Mouse (Mus musculus) urinary bladder, adult 18-20 months (tissue): ENCODE data around the gene Gm42674.

Experiments
- DNase-seq, 2 experiments: peaks; one replicate each; pipeline ENCODE4 v3.0.0; 2022; ENCODE audit warnings: low spot score in 2 of 2, mixed read lengths in 2 of 2

Gm42674 gene

DNA sequence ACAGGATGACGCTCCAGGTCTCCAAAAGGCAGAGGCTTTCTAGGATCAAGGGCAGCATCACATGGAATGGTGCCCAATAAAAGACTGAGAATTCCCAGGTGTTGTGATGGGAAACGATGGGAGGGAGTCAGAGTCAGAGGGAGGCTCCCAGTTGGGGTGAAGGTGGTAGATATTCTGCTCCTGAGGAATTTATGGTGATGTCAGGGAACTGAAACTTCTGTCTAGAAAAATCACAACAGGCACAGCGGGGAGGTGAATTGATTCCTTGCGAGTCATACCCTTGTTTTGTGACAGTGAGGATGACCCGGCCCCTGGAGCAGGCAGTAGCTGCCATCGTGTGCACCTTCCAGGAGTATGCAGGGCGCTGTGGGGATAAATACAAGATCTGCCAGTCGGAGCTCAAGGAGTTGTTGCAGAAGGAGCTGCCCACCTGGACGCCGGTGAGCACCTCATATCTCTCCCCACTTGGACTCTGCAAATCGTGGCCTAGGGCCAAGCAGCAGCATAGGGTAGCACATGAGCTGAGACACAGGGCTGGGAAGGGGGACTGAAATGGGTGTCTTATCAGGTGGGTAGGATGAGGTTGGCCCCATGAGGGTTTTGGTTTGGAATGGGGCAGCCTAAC is at the start of gene Gm42674:
TSS of gene Gm42674 (plus strand) at position 419 of the 625 bp plus-strand sequence.
- DNase-seq = peak in 1 of 2 experiments; percentile 9

DNA sequence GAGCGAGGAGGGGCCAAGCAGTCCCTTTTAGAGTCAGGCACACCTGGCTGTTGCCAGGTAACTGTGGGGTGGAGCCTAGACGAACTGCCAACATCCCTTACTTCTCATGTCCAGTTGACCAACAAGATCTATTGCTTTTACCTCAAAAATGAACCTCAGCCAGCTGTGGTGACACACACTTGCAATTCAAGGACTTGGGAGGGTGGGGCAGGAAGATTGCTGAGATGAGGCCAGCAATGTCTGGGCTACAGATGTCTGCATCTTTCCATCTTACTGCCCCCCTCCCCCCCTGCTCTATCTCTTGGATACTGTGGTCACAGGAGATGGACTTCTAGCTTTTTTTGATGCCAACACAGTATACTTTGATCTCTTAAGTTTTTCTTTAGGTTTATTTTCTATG is 49.5 kb upstream of the Gm42674 start:
- DNase-seq = no peak

GRCm38 (mm10) chr3:90555954-90556353 is 45.8 kb upstream of the Gm42674 start:
- DNase-seq = no peak

DNA sequence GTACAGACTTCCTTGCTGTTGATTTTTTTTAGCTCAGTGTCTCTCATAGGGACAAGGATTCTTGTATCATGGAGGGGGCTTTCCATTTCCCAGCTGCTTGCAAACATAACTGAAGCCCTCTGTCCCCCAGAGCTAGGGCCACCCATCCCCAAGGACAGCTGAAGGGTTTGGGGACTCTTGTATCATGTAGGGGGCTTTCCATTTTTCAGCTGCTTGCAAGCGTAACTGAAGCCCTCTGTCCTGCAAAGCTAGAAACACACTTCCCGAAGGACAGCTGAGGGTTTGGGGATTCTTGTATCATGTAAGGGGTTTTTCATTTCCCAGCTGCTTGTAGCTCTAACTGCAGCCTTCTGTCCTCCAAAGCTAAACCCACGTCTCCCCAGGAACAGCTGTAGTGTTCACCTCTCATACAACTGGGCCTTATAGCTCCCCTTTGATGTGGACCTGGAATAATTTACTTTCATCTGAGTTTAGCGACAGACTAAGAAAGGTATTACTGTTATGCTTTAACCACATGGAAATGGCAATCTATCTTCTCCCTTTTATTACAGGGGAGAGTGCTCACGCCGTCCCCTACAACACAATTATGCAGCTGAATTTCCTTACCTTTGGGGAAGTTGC is 41.6 kb upstream of the Gm42674 start, which contains the start of gene S100a3:
TSS of gene S100a3 (plus strand) at position 571 of the 621 bp plus-strand sequence.
- DNase-seq = no peak

DNA sequence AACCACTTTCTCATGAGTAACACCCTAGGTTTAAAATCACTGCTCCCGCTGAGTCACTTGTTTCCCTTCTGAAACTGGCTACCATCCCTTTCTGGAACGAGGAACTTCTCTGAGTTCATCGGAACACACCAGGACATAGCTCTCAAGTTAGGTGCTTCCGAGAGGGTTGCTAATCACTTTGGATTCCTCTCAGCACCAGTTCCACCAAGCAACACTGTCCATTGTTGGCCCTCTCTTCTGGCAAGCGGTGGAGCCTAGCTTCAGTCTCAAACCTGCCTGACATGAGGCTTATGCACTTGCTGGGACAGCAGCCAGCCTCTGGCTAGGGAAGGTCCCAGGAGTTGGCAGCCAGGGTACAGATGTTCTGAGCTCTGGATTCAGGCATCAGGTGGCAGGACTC is 27.0 kb upstream of the Gm42674 start:
- DNase-seq = peak in 1 of 2 experiments; percentile 33

DNA sequence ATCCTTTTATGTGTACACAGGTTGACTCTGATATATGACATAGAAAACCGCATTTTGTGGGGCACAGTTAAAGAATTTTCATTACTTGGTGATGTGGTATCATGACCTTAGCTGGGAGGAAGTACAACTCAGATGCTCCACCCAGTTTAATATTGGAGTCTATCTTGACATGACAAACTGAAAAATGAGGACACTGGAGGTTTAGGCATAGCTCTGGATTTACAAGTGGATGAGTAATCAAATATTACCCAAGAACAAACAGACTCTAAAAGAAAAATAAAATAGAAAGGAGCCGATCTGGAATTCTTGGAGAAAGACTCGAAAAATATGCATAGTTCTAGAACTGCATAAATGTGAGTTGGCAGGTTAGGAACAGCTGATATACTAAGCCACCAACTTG is 26.4 kb upstream of the Gm42674 start:
- no peak for DNase-seq

- no peak for DNase-seq
Observed at GRCm38 (mm10) chr3:90576351-90577001, 25.2 kb upstream of the Gm42674 start.

- DNase-seq = no peak
Observed at GRCm38 (mm10) chr3:90579433-90579832, 22.3 kb upstream of the Gm42674 start.

- no peak for DNase-seq
Observed at GRCm38 (mm10) chr3:90581141-90581540, 20.6 kb upstream of the Gm42674 start.

DNA sequence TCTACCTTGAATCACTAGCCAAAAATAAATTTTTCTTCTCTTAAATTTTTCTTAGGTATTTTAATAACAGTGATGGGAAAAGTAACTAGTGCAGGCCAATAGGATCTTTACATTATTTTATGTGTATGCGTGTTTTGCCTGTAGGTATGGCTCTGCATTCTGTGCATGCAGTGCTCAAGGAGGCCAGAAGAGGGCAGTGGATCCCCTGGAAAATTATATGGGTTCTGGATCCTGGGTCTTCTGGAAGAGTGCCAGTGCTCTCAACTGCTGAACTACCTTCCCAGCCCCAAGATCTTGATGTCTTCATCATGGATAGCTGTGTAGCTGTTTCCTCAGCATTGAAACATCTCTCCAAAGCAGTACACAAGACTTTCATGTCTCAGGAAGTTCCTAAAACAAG is 19.5 kb upstream of the Gm42674 start:
- no peak for DNase-seq

DNA sequence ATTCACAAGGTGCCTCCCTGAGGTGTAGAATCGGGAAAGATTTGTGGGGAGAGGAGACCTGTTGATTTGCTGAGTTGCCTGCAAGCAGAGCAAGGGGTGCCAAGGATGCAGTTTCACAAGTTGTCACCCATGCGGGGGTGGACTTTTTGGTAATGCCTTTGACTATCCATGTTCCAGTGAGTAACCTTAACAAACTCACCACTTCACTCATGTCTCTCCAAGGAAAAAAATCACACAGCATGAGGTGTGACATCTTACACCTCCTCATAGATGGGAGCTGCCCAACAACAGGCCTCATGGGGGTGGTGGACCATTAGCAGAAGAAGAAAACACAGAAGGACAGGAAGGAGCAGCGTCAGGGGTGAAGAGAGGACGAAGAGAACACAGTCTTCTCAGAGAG is 19.1 kb upstream of the Gm42674 start:
- no peak for DNase-seq

GRCm38 (mm10) chr3:90583893-90584292 is 17.8 kb upstream of the Gm42674 start:
- no peak for DNase-seq

GRCm38 (mm10) chr3:90585595-90585994 is 16.1 kb upstream of the Gm42674 start:
- DNase-seq = peak in 1 of 2 experiments; percentile 79

- peak in 1 of 2 experiments; percentile 45 for DNase-seq
Observed at GRCm38 (mm10) chr3:90586016-90586643, 15.6 kb upstream of the Gm42674 start.

GRCm38 (mm10) chr3:90586906-90587305 is 14.8 kb upstream of the Gm42674 start:
- DNase-seq = peak; percentile 86 to 95

- DNase-seq = peak in 1 of 2 experiments; percentile 21
Observed at GRCm38 (mm10) chr3:90587361-90588101, 14.2 kb upstream of the Gm42674 start.

GRCm38 (mm10) chr3:90589390-90589789 is 12.3 kb upstream of the Gm42674 start:
- no peak for DNase-seq

DNA sequence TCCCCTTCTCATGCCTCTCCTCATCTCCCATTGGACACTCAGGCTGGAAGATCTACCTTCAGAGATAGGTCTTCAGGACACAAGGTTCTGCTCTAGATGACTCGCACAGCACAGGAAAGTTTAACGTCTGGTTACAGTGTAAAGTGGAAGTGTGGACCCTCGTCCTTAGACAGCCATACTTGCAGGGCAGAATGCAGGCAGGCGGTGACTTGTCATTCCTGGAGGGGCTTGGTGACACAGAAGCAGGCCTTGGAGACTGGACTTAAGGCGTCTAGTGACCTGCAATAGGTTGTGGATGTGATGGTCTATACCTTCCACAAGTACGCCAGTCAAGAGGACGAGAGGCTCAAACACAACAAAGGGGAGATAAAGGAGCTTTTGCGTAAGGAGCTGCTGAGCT is 11.8 kb upstream of the Gm42674 start, which contains the start of gene S100a2:
TSS of gene S100a2 (plus strand) at position 301 of the 400 bp plus-strand sequence.
- no peak for DNase-seq

- DNase-seq = no peak
Observed at GRCm38 (mm10) chr3:90594466-90594865, 7.2 kb upstream of the Gm42674 start.

GRCm38 (mm10) chr3:90595556-90595955 is 6.1 kb upstream of the Gm42674 start:
- no peak for DNase-seq

GRCm38 (mm10) chr3:90596810-90597209 is 4.9 kb upstream of the Gm42674 start:
- peak in 1 of 2 experiments; percentile 17 for DNase-seq

GRCm38 (mm10) chr3:90597736-90598135 is 4.0 kb upstream of the Gm42674 start:
- peak in 1 of 2 experiments; percentile 16 for DNase-seq
